Mouse (Mus musculus) liver, embryonic 11.5 days (tissue): ENCODE results near the gene Me3. TPM values are rescaled to one million over a fixed set of nuclear protein-coding genes. Genes with fewer than 3 reads are reported as not detected.

Experiments used
- ATAC-seq: fragments of 200-750 bp; cut with Nextera tagmentation; replicated peaks from 2 replicates; pipeline ENCODE4 v1.8.0; 2017; ENCODE audit warnings: moderate number of reproducible peaks, mild to moderate bottlenecking, moderate TSS enrichment, moderate library complexity; ENCODE audit not compliant: low FRiP score
- DNase-seq: peaks from one replicate; pipeline ENCODE4 v3.0.0-alpha.2; 2017; ENCODE audit warnings: low spot score
- H3K27ac ChIP-seq: fragments of 300-500 bp; sonication (generic); 2 replicates; pipeline ENCODE4 v1.5.1; 2014; ENCODE audit warnings: mild to moderate bottlenecking, low read depth, low read length, control low read depth
- H3K27me3 ChIP-seq: fragments of 300-500 bp; sonication (generic); replicated peaks from 2 replicates; pipeline ENCODE4 v1.6.1; 2014; ENCODE audit warnings: low read length, mixed read lengths; ENCODE audit not compliant: control insufficient read depth, insufficient read depth
- H3K36me3 ChIP-seq: fragments of 300-500 bp; sonication (generic); 2 replicates; pipeline ENCODE4 v1.6.1; 2014; ENCODE audit warnings: mild to moderate bottlenecking, low read length, moderate library complexity, mixed read lengths; ENCODE audit not compliant: control insufficient read depth, insufficient read depth
- H3K4me1 ChIP-seq: fragments of 300-500 bp; sonication (generic); replicated peaks from 2 replicates; pipeline ENCODE4 v1.6.1; 2014; ENCODE audit warnings: low read length, mixed read lengths; ENCODE audit not compliant: control insufficient read depth, insufficient read depth
- H3K4me2 ChIP-seq: fragments of 300-500 bp; sonication (generic); 2 replicates; pipeline ENCODE4 v1.6.1; 2014; ENCODE audit warnings: mild to moderate bottlenecking, control low read depth, moderate library complexity
- H3K4me3 ChIP-seq: fragments of 300-500 bp; sonication (generic); 2 replicates; pipeline ENCODE4 v1.5.1; 2014; ENCODE audit warnings: low read depth, low read length, control low read depth
- H3K9ac ChIP-seq: fragments of 300-500 bp; sonication (generic); 2 replicates; pipeline ENCODE4 v1.6.1; 2014; ENCODE audit warnings: low read depth, low read length, control low read depth
- H3K9me3 ChIP-seq: fragments of 300-500 bp; sonication (generic); 2 replicates; pipeline ENCODE4 v1.6.1; 2016; ENCODE audit warnings: low read length, inconsistent platforms, mixed read lengths; ENCODE audit not compliant: control insufficient read depth
- WGBS: fragments of 180-500 bp; shearing (Covaris S2); extraction: QIAGEN DNeasy Blood & Tissue Kit; methylation state at CpG from one replicate; pipeline ENCODE4 v1.1.7; 2014; 5-methylcytosine and 5-hydroxymethylcytosine counted together
- polyA plus RNA-seq: library from polyadenylated mRNA; unstranded; fragments of >200 nt; fragmentation: Nextera tagmentation; extraction: Ambion mirVana; gene quantifications from 2 replicates; pipeline ENCODE4 v1.2.1, GENCODE M21; 2014

Gene Me3
- polyA plus RNA-seq, 1 experiment from 2014 or later, result 0.22 TPM

GRCm38 (mm10) chr7:89839721-89840120 is 207.5 kb downstream of the Me3 start:
- 79% methylated on average over 8 of the region's 8 CpGs for WGBS
- H3K36me3 ChIP-seq, result no peaks in the 10 kb centered on the region
- DNase-seq (no peak), ATAC-seq (no peak)
- H3K9me3 ChIP-seq, result no peaks in the 10 kb centered on the region
- no peaks in the 10 kb centered on the region for H3K27me3 ChIP-seq
- H3K27ac ChIP-seq, result no peak overlapping the region
- no peak overlapping the region for H3K4me3 ChIP-seq
- no peak overlapping the region for H3K9ac ChIP-seq
- H3K4me1 ChIP-seq, result no peaks in the 10 kb centered on the region
- no peak overlapping the region for H3K4me2 ChIP-seq

GRCm38 (mm10) chr7:89841670-89842403 is 209.6 kb downstream of the Me3 start:
- peak; percentile 56 for DNase-seq
- Histone ChIP-seq H3K27me3 (no peaks in the 10 kb centered on the region), H3K4me2 (no peak overlapping the region), H3K9ac (no peak overlapping the region), H3K4me3 (no peak overlapping the region), H3K36me3 (no peaks in the 10 kb centered on the region), H3K9me3 (no peaks in the 10 kb centered on the region), H3K4me1 (no peaks in the 10 kb centered on the region), H3K27ac (no peak overlapping the region)
- no peak for ATAC-seq
- 34% methylated on average over 15 of the region's 15 CpGs for WGBS

GRCm38 (mm10) chr7:89842404-89842715 is 210.2 kb downstream of the Me3 start:
- Histone ChIP-seq H3K4me2 (no peak overlapping the region), H3K9ac (no peak overlapping the region), H3K4me1 (no peaks in the 10 kb centered on the region), H3K9me3 (no peaks in the 10 kb centered on the region), H3K27me3 (no peaks in the 10 kb centered on the region), H3K4me3 (no peak overlapping the region), H3K36me3 (no peaks in the 10 kb centered on the region), H3K27ac (no peak overlapping the region)
- no peak for DNase-seq
- 81% methylated on average over 5 of the region's 5 CpGs for WGBS
- ATAC-seq, result no peak

GRCm38 (mm10) chr7:89843121-89843520 is 210.9 kb downstream of the Me3 start:
- no peak overlapping the region for H3K4me3 ChIP-seq
- no peaks in the 10 kb centered on the region for H3K4me1 ChIP-seq
- no peak overlapping the region for H3K4me2 ChIP-seq
- H3K27me3 ChIP-seq, result no peaks in the 10 kb centered on the region
- H3K9me3 ChIP-seq, result no peaks in the 10 kb centered on the region
- 51% methylated on average over 6 of the region's 6 CpGs for WGBS
- DNase-seq, result no peak
- no peak overlapping the region for H3K9ac ChIP-seq
- ATAC-seq, result no peak
- no peaks in the 10 kb centered on the region for H3K36me3 ChIP-seq
- H3K27ac ChIP-seq, result no peak overlapping the region

GRCm38 (mm10) chr7:89843533-89843932 is 211.3 kb downstream of the Me3 start:
- Histone ChIP-seq H3K4me3 (no peak overlapping the region), H3K27me3 (no peaks in the 10 kb centered on the region), H3K4me1 (no peaks in the 10 kb centered on the region), H3K27ac (no peak overlapping the region), H3K4me2 (no peak overlapping the region), H3K9me3 (no peaks in the 10 kb centered on the region), H3K9ac (no peak overlapping the region), H3K36me3 (no peaks in the 10 kb centered on the region)
- DNase-seq (no peak), ATAC-seq (no peak)
- 28% methylated on average over 6 of the region's 6 CpGs for WGBS

- H3K27me3 ChIP-seq, result no peaks in the 10 kb centered on the region
- 79% methylated on average over 4 of the region's 4 CpGs for WGBS
- no peak for DNase-seq
- H3K36me3 ChIP-seq, result no peaks in the 10 kb centered on the region
- H3K27ac ChIP-seq, result no peak overlapping the region
- no peak overlapping the region for H3K4me2 ChIP-seq
- H3K9ac ChIP-seq, result no peak overlapping the region
- no peak for ATAC-seq
- H3K4me1 ChIP-seq, result no peaks in the 10 kb centered on the region
- no peak overlapping the region for H3K4me3 ChIP-seq
- H3K9me3 ChIP-seq, result no peaks in the 10 kb centered on the region
Measured at GRCm38 (mm10) chr7:89845669-89846068, 213.5 kb downstream of the Me3 start.

GRCm38 (mm10) chr7:89850510-89850909 is 218.3 kb downstream of the Me3 start:
- Histone ChIP-seq H3K9me3 (no peaks in the 10 kb centered on the region), H3K27me3 (no peaks in the 10 kb centered on the region), H3K27ac (no peak overlapping the region), H3K4me1 (no peaks in the 10 kb centered on the region), H3K4me3 (no peak overlapping the region), H3K9ac (no peak overlapping the region), H3K36me3 (no peaks in the 10 kb centered on the region), H3K4me2 (no peak overlapping the region)
- DNase-seq, result no peak
- WGBS, result 65% methylated on average over 3 of the region's 3 CpGs
- no peak for ATAC-seq

GRCm38 (mm10) chr7:89852158-89853095 is 220.2 kb downstream of the Me3 start:
- H3K27me3 ChIP-seq, result no peaks in the 10 kb centered on the region
- H3K27ac ChIP-seq, result no peak overlapping the region
- 73% methylated on average over 10 of the region's 10 CpGs for WGBS
- no peaks in the 10 kb centered on the region for H3K36me3 ChIP-seq
- H3K9ac ChIP-seq, result no peak overlapping the region
- no peak overlapping the region for H3K4me3 ChIP-seq
- H3K4me1 ChIP-seq, result no peaks in the 10 kb centered on the region
- ATAC-seq (no peak), DNase-seq (no peak)
- H3K9me3 ChIP-seq, result no peaks in the 10 kb centered on the region
- no peak overlapping the region for H3K4me2 ChIP-seq

GRCm38 (mm10) chr7:89853131-89853530 is 220.9 kb downstream of the Me3 start:
- H3K27ac ChIP-seq, result no peak overlapping the region
- H3K9me3 ChIP-seq, result no peaks in the 10 kb centered on the region
- no peaks in the 10 kb centered on the region for H3K36me3 ChIP-seq
- no peak overlapping the region for H3K4me2 ChIP-seq
- DNase-seq, result no peak
- no peaks in the 10 kb centered on the region for H3K4me1 ChIP-seq
- no peak for ATAC-seq
- no peak overlapping the region for H3K9ac ChIP-seq
- H3K4me3 ChIP-seq, result no peak overlapping the region
- 77% methylated on average over 5 of the region's 5 CpGs for WGBS
- no peaks in the 10 kb centered on the region for H3K27me3 ChIP-seq
